Mouse (Mus musculus) forebrain, embryonic 13.5 days (tissue): ENCODE results near the gene Numb. TPM values are rescaled to one million over a fixed set of nuclear protein-coding genes. Genes with fewer than 3 reads are reported as not detected.

Experiments used
- ATAC-seq: fragments of 200-750 bp; cut with Nextera tagmentation; 2 replicates; pipeline ENCODE4 v1.8.0; 2017
- H3K27ac ChIP-seq: fragments of 300-500 bp; sonication (generic); 2 replicates; pipeline ENCODE4 v1.5.1; 2015; ENCODE audit warnings: inconsistent platforms, mild to moderate bottlenecking, moderate library complexity
- H3K27me3 ChIP-seq: fragments of 300-500 bp; sonication (generic); 2 replicates; pipeline ENCODE4 v1.6.1; 2015; ENCODE audit warnings: mild to moderate bottlenecking, inconsistent platforms
- H3K36me3 ChIP-seq: fragments of 300-500 bp; sonication (generic); 2 replicates; pipeline ENCODE4 v1.6.1; 2015; ENCODE audit warnings: mild to moderate bottlenecking, inconsistent platforms; ENCODE audit not compliant: poor library complexity, severe bottlenecking
- H3K4me1 ChIP-seq: fragments of 300-500 bp; sonication (generic); 2 replicates; pipeline ENCODE4 v1.6.1; 2015; ENCODE audit warnings: inconsistent platforms
- H3K4me2 ChIP-seq: fragments of 300-500 bp; sonication (generic); 2 replicates; pipeline ENCODE4 v1.6.1; 2015; ENCODE audit warnings: inconsistent platforms, mild to moderate bottlenecking, moderate library complexity
- H3K4me3 ChIP-seq: fragments of 300-500 bp; sonication (generic); 2 replicates; pipeline ENCODE4 v1.5.1; 2015; ENCODE audit warnings: mild to moderate bottlenecking, inconsistent platforms
- H3K9ac ChIP-seq: fragments of 300-500 bp; sonication (generic); 2 replicates; pipeline ENCODE4 v1.6.1; 2015; ENCODE audit warnings: mild to moderate bottlenecking, inconsistent platforms
- H3K9me3 ChIP-seq: fragments of 300-500 bp; sonication (generic); replicated peaks from 2 replicates; pipeline ENCODE4 v1.6.1; 2016; ENCODE audit warnings: inconsistent platforms
- WGBS: fragments of 180-500 bp; shearing (Covaris S2); methylation state at CpG from one replicate; pipeline ENCODE4 v1.1.7; 2015; 5-methylcytosine and 5-hydroxymethylcytosine counted together
- polyA plus RNA-seq: library from polyadenylated mRNA; unstranded; fragments of >200 nt; fragmentation: Nextera tagmentation; extraction: Ambion mirVana; gene quantifications from 2 replicates; pipeline ENCODE4 v1.2.1, GENCODE M21; 2015

Gene Numb
- polyA plus RNA-seq, 1 experiment from 2014 or later: 23.2 TPM

GRCm38 (mm10) chr12:83841409-83842190 is 80.1 kb downstream of the Numb start:
- H3K36me3 ChIP-seq: peaks cover 33% of the 10 kb centered on the region
- no peak for ATAC-seq
- no peaks in the 10 kb centered on the region for H3K9me3 ChIP-seq
- no peak overlapping the region for H3K4me2 ChIP-seq
- H3K27me3 ChIP-seq: no peaks in the 10 kb centered on the region
- H3K4me1 ChIP-seq: no peaks in the 10 kb centered on the region
- H3K4me3 ChIP-seq: no peak overlapping the region
- H3K27ac ChIP-seq: no peak overlapping the region
- no peak overlapping the region for H3K9ac ChIP-seq
- WGBS: 93% methylated on average over 10 of the region's 10 CpGs

GRCm38 (mm10) chr12:83833979-83834378 is 87.8 kb downstream of the Numb start:
- H3K27ac ChIP-seq: no peak overlapping the region
- peaks cover 25% of the 10 kb centered on the region for H3K36me3 ChIP-seq
- no peak overlapping the region for H3K4me2 ChIP-seq
- H3K9ac ChIP-seq: no peak overlapping the region
- no peak overlapping the region for H3K4me3 ChIP-seq
- H3K4me1 ChIP-seq: no peaks in the 10 kb centered on the region
- WGBS: 96% methylated on average over 3 of the region's 3 CpGs
- no peaks in the 10 kb centered on the region for H3K9me3 ChIP-seq
- no peaks in the 10 kb centered on the region for H3K27me3 ChIP-seq
- no peak for ATAC-seq

GRCm38 (mm10) chr12:83830424-83830823 is 91.3 kb downstream of the Numb start:
- 76% methylated on average over 3 of the region's 3 CpGs for WGBS
- ATAC-seq: no peak
- no peak overlapping the region for H3K9ac ChIP-seq
- peaks cover 14% of the 10 kb centered on the region for H3K36me3 ChIP-seq
- H3K9me3 ChIP-seq: no peaks in the 10 kb centered on the region
- no peak overlapping the region for H3K27ac ChIP-seq
- no peak overlapping the region for H3K4me2 ChIP-seq
- no peak overlapping the region for H3K4me3 ChIP-seq
- H3K27me3 ChIP-seq: no peaks in the 10 kb centered on the region
- H3K4me1 ChIP-seq: no peaks in the 10 kb centered on the region

GRCm38 (mm10) chr12:83816616-83817015 is 105.1 kb downstream of the Numb start:
- no peaks in the 10 kb centered on the region for H3K9me3 ChIP-seq
- H3K4me2 ChIP-seq: no peak overlapping the region
- WGBS: 89% methylated on average over 1 of the region's 1 CpGs
- no peak overlapping the region for H3K4me3 ChIP-seq
- H3K36me3 ChIP-seq: 0 out of 2 replicates have a peak, but pooled peaks cover 2% of the 10 kb centered on the region
- H3K27ac ChIP-seq: no peak overlapping the region
- no peak for ATAC-seq
- no peaks in the 10 kb centered on the region for H3K4me1 ChIP-seq
- no peak overlapping the region for H3K9ac ChIP-seq
- no peaks in the 10 kb centered on the region for H3K27me3 ChIP-seq

GRCm38 (mm10) chr12:83811901-83812300 is 109.8 kb downstream of the Numb start:
- 93% methylated on average over 3 of the region's 3 CpGs for WGBS
- no peak for ATAC-seq

GRCm38 (mm10) chr12:83803641-83804040 is 118.1 kb downstream of the Numb start:
- 96% methylated on average over 7 of the region's 7 CpGs for WGBS
- no peak overlapping the region for H3K27ac ChIP-seq
- H3K4me3 ChIP-seq: no peak overlapping the region
- H3K4me2 ChIP-seq: no peak overlapping the region
- H3K36me3 ChIP-seq: peaks cover 81% of the 10 kb centered on the region
- no peak for ATAC-seq
- no peaks in the 10 kb centered on the region for H3K4me1 ChIP-seq
- no peaks in the 10 kb centered on the region for H3K27me3 ChIP-seq
- no peak overlapping the region for H3K9ac ChIP-seq
- peaks cover 12% of the 10 kb centered on the region for H3K9me3 ChIP-seq

More at GRCm38 (mm10) chr12:83811901-83812300, 109.8 kb downstream of the Numb start:
- Histone ChIP-seq H3K9me3 (no peaks in the 10 kb centered on the region), H3K4me2 (no peak overlapping the region), H3K27me3 (no peaks in the 10 kb centered on the region), H3K27ac (no peak overlapping the region), H3K4me3 (no peak overlapping the region), H3K4me1 (no peaks in the 10 kb centered on the region), H3K9ac (no peak overlapping the region), H3K36me3 (peaks cover 14% of the 10 kb centered on the region)

- Histone ChIP-seq H3K9me3 (peaks cover 7% of the 10 kb centered on the region), H3K4me2 (no peak overlapping the region), H3K9ac (no peak overlapping the region), H3K27me3 (no peaks in the 10 kb centered on the region), H3K36me3 (peaks cover 76% of the 10 kb centered on the region), H3K4me3 (no peak overlapping the region), H3K27ac (0 out of 2 replicates have a peak overlapping the region, but pooled peaks have one; percentile 3), H3K4me1 (no peaks in the 10 kb centered on the region)
- 63% methylated on average over 9 of the region's 9 CpGs for WGBS
- ATAC-seq: 0 out of 2 replicates have a peak, but pooled peaks have one; percentile 27
These were observed 120.8 kb downstream of the Numb start for GRCm38 (mm10) chr12:83800943-83801342.

- Histone ChIP-seq H3K36me3 (peaks cover 68% of the 10 kb centered on the region), H3K9me3 (no peaks in the 10 kb centered on the region), H3K4me3 (no peak overlapping the region), H3K4me1 (no peaks in the 10 kb centered on the region), H3K27ac (no peak overlapping the region), H3K27me3 (no peaks in the 10 kb centered on the region), H3K9ac (no peak overlapping the region), H3K4me2 (no peak overlapping the region)
- 91% methylated on average over 5 of the region's 5 CpGs for WGBS
- no peak for ATAC-seq
These were observed 123.4 kb downstream of the Numb start for GRCm38 (mm10) chr12:83798313-83798712.

- Histone ChIP-seq H3K9me3 (no peaks in the 10 kb centered on the region), H3K9ac (no peak overlapping the region), H3K4me2 (no peak overlapping the region), H3K4me3 (no peak overlapping the region), H3K36me3 (peaks cover 72% of the 10 kb centered on the region), H3K4me1 (no peaks in the 10 kb centered on the region), H3K27me3 (no peaks in the 10 kb centered on the region), H3K27ac (no peak overlapping the region)
- WGBS: 85% methylated on average over 7 of the region's 7 CpGs
- no peak for ATAC-seq
These were observed 126.1 kb downstream of the Numb start for GRCm38 (mm10) chr12:83795586-83795985.

- H3K9me3 ChIP-seq: no peaks in the 10 kb centered on the region
- H3K27me3 ChIP-seq: no peaks in the 10 kb centered on the region
- H3K36me3 ChIP-seq: peaks cover 66% of the 10 kb centered on the region
- 72% methylated on average over 2 of the region's 2 CpGs for WGBS
- H3K27ac ChIP-seq: no peak overlapping the region
- no peak overlapping the region for H3K9ac ChIP-seq
- no peak overlapping the region for H3K4me3 ChIP-seq
- no peaks in the 10 kb centered on the region for H3K4me1 ChIP-seq
- H3K4me2 ChIP-seq: no peak overlapping the region
- no peak for ATAC-seq
These were observed 126.7 kb downstream of the Numb start for GRCm38 (mm10) chr12:83795051-83795450.

- H3K27me3 ChIP-seq: no peaks in the 10 kb centered on the region
- no peak overlapping the region for H3K4me2 ChIP-seq
- H3K9ac ChIP-seq: no peak overlapping the region
- no peak for ATAC-seq
- WGBS: 78% methylated on average over 10 of the region's 10 CpGs
- H3K4me1 ChIP-seq: no peaks in the 10 kb centered on the region
- H3K4me3 ChIP-seq: no peak overlapping the region
- no peak overlapping the region for H3K27ac ChIP-seq
- H3K9me3 ChIP-seq: no peaks in the 10 kb centered on the region
- peaks cover 47% of the 10 kb centered on the region for H3K36me3 ChIP-seq
These were observed 128.9 kb downstream of the Numb start for GRCm38 (mm10) chr12:83792706-83793410.

GRCm38 (mm10) chr12:83791737-83792136 is 130.0 kb downstream of the Numb start:
- Histone ChIP-seq H3K4me1 (no peaks in the 10 kb centered on the region), H3K36me3 (peaks cover 41% of the 10 kb centered on the region), H3K9me3 (no peaks in the 10 kb centered on the region), H3K4me2 (no peak overlapping the region), H3K4me3 (no peak overlapping the region), H3K9ac (no peak overlapping the region), H3K27me3 (no peaks in the 10 kb centered on the region), H3K27ac (no peak overlapping the region)
- ATAC-seq: no peak
- WGBS: 92% methylated on average over 10 of the region's 10 CpGs
